Mouse (Mus musculus) erythroblast, embryonic 14.5 days (primary cell): ENCODE measurements around the gene Akap13.

Experiments
- GATA1 ChIP-seq: IDR thresholded peaks from 2 replicates; pipeline ENCODE4 v1.6.1; 2012; ENCODE audit warnings: low read length, inconsistent platforms, mixed read lengths
- TAL1 ChIP-seq: IDR thresholded peaks from 3 replicates; pipeline ENCODE4 v1.6.1; 2012; ENCODE audit warnings: low read length, inconsistent platforms, mixed read lengths

- TF ChIP-seq TAL1 (no peak), GATA1 (no peak)
Observed at GRCm38 (mm10) chr7:75559119-75559518, 103.8 kb downstream of the Akap13 start.
